Mouse (Mus musculus) megakaryocyte-erythroid progenitor cell, adult 5 weeks (primary cell): ENCODE measurements around the gene Spata48. TPM values are rescaled to one million over a fixed set of nuclear protein-coding genes. Genes with fewer than 3 reads are reported as not detected.

Source experiments
- polyA plus RNA-seq: library from polyadenylated mRNA; stranded (reverse); fragments of >175 nt; gene quantifications from 2 replicates; pipeline ENCODE4 v1.2.3, GENCODE M21; 2012

Gene Spata48
- 2.8 and 4.1 TPM in 2 replicates for polyA plus RNA-seq

DNA sequence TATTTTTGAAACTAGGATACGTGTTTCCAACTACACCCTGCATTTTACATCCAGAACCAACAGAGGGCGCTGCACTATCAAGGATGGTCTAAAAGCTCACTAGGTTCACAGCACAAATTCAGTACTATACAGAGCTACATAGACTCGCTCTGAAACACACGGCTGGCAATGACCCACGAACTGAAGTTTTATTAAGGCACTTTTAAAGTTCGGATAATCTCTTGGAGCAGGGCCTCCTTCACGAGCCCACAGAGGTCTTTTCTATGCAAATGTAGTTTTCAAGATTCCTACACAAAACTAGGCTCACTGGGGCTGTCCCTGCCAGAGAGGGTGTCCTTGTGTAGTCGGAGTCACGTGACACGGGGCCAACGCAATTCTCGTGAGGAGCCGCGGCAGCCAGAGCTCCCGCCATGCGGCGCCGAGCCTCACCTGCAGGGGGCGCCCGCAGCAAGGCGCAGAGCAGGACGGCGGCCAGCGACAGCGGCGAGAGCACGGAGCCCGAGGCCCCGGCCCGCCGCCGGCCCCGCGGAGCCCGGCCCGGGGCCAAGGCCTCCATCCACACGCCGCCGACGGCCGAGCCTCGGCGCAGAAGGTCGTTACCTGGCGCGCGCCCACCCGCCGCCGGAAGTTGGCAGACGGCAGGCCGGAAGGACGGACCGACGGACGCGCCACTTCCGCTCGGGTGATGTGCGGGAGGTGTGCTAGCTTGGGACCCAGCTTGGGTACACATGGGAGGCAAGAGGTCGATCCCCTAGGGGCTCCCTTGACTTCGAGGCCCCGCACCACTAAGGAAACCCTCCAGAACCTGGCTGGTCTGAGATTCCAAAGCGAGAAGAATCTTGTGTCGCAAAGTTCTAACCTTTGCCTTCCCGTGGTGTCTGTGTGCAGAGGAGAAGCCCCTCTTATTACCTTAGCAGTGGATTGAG is at the start of gene Spata48, which contains the start of gene Zpbp:
Gene Spata48 (plus strand): TSS at position 460 of the 926 bp plus-strand sequence.
Gene Zpbp (minus strand): TSS at position 774 of the 926 bp plus-strand sequence.

Other genes starting within 250 kb of the Spata48 start
- 0.16 and 0.21 TPM in 2 replicates for gene Zpbp, start 314 bp downstream of the Spata48 start, polyA plus RNA-seq
- gene 4930512M02Rik, start 165.7 kb downstream of the Spata48 start, polyA plus RNA-seq = not detected in 2 replicates
- gene Ikzf1, start 222.9 kb downstream of the Spata48 start, polyA plus RNA-seq = 248 and 283 TPM in 2 replicates